Mouse (Mus musculus) inflammation-experienced regulatory T-cells, adult 6 months (primary cell): ENCODE measurements at regions not wholly inside any gene's neighbourhood (a gene's known extent, or its start where the extent isn't known, plus 50 kb on each side); places are given as distances from the start of the nearest gene placed in this dataset.
A peak's percentile ranks its signal among the peaks of the same experiment; 100 is the strongest.

Experiments
- ATAC-seq: one replicate; pipeline ENCODE4 v1.8.0; 2017

- ATAC-seq = no peak
Observed at GRCm38 (mm10) chr14:61665815-61666214, 58.6 kb downstream of the Kcnrg start.

GRCm38 (mm10) chr14:61673184-61673583 is 65.9 kb downstream of the Kcnrg start:
- peak; percentile 68 for ATAC-seq

DNA sequence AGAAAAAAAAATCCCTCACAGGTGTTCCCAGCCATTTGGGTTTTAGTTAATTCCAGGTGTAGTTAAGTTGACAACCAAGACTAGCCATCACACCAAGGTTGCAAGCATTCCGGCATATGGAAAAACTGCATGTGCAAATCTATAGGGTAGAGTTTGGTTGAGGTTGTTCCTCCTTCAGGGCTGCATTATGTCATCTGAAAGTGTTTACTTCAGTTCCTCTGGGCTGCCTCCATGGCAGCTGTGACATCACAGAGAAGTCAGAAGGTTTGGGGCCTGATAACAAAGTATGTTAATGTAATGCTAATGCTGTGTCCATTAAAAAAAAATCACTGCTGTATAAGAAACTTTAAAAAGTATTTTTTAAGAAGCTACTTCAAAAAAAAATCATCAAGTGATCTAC is 70.8 kb downstream of the Kcnrg start:
- no peak for ATAC-seq

GRCm38 (mm10) chr14:61680818-61681707 is 73.8 kb downstream of the Kcnrg start:
- ATAC-seq = peak; percentile 54

GRCm38 (mm10) chr14:61681708-61682701 is 74.7 kb downstream of the Kcnrg start:
- ATAC-seq = peak; percentile 44

DNA sequence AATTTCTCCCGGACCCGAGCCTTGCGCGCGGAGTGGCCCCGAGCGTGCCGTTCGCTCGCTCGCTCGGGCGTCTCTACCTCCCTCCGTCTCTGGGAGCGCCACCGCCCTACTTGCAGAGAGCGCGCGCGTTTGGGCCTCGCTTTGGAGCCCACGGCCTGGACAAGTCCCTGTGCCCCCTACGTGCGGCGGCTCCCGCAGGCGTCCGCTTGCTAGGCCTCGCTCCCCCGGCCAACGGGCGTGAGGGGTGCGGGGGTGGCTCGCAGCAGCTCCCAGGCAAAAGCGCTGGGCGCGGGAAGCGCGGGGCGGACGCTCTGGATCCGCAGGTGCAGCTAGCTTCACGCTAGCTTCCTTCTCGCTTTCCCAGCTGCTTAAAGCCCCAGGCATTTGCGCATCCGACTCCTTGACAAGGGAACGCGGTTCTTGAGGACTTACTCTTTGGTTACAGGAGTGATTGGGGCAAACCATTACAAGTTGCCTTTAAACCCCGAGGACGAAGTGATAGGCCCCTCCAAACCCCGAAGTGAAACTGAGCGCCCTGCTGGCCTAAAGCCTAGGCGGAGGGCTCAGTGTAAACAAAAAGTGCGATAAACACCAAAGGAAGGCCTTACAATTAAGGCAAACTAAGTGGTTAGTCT is 75.6 kb downstream of the Kcnrg start:
- ATAC-seq = peak; percentile 23

- ATAC-seq = no peak
Observed at GRCm38 (mm10) chr14:61683356-61683740, 76.1 kb downstream of the Kcnrg start.

GRCm38 (mm10) chr14:61683791-61684411 is 76.6 kb downstream of the Kcnrg start:
- no peak for ATAC-seq

DNA sequence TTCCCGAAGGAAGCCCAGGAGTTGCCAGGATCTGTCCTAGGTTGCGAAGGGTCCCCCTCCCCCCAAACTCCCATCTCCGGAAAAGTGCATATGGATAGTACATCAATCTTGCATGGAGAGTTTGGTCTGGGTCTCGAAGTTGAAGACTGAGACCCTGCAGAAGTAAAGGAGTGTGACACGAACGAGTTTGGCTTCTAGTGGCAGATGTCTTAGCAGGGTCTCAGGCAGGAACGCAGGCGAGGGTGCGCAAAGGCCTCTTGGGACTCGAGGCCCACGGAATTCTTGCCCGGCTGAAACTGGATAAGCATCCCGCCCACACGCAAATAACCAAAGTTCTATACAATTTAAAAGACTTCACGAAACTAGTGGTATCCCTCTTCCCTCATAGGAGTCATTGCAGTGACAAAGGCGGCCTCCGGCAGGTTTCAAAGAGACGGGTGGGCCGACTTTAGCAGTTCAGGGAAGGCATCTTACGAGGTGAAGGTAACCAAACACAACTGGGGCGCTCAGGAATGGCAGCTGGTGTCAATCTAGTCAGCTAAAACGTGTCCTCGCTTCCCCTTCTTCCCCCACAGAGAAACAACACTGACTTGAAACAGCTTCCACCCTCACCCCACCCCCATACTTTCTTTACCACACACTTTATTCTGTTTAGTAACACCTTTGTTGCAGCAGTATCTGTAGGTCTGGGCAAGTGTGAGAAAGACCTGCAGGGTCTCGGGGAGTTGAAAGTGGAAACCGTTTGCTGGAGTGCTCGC is 77.4 kb downstream of the Kcnrg start:
- no peak for ATAC-seq

- no peak for ATAC-seq
Observed at GRCm38 (mm10) chr14:61685231-61685800, 78.1 kb downstream of the Kcnrg start.

- no peak for ATAC-seq
Observed at GRCm38 (mm10) chr14:61686101-61686691, 78.9 kb downstream of the Kcnrg start.

DNA sequence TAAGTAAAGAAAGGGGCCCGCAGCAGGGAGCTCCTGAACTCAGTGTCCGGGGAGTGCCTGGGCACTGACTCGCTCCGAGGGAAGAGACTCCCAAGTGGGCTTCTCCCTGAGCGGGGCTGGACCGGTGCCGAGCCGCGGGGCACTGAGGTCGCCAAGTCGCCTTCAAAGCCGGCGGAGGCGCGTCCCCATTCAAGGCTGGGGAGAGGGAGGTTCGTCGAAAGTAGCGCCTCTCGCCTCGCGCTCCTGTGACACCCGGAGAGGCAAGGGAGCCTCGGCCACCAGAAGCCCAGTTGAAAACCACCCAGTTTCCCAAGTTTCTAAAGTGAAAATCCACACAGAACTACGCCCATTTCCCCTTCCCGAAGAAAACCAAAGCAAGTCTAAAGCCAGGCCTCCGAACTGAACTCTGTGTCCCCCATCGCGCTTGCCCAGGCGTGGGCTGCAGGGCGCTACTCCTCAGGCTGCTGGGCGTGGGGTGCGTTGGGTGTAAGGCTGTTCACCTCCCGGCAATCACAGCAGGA is 79.6 kb downstream of the Kcnrg start:
- no peak for ATAC-seq

DNA sequence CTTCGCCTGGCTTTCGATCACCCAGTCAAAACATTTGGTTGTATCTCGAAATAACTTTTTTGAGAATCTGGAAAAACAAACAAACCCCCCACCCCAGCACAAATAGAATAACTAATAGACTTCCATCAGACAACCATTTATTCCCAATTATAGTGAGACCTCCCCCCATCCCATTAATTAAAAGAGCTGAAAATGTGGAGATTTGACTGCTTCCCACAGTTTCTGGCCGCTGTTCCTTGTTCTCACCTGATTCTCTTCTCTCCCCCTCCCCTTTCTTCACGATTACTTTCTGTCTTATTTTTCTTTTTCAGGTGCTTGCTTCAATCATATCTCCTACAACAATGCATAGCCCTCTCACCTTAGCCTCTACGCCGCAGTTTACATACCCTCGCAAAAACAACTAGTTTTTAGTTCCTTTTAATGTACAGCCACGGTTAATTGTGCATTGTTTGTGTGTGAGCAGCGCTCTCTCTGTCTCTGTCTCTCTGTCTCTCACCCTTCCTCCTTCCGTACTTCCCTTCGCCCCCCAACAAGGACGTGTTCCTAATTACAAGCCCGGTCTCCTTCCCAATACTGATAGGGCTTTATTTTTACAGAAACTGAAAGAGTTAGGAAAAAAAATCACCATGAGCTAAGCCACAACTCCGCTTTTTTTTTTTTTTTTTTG is 80.2 kb downstream of the Kcnrg start:
- no peak for ATAC-seq

- ATAC-seq = no peak
Observed at GRCm38 (mm10) chr14:61688013-61688520, 80.8 kb downstream of the Kcnrg start.

DNA sequence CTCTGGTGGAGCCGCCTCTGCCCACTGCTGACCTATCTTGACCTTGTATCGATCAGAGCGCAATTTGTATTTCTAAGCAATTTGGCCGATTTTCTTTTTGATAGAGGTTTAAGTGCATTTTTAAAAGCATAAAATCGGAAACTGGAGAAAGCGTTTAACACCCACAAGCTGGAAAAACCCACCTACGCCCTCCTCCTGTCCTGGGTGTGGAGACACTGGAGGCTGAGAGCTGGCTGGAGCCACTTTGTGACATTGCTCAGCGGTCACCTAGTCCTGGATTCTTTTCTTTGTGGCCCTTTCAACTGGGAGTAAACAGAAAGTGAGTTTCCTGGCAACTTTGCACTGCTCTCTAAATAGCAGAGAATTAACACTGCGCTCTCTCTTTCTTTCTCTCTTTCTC is 81.4 kb downstream of the Kcnrg start:
- ATAC-seq = no peak

- no peak for ATAC-seq
Observed at GRCm38 (mm10) chr14:61689281-61689680, 82.0 kb downstream of the Kcnrg start.

GRCm38 (mm10) chr14:61689776-61690175 is 82.5 kb downstream of the Kcnrg start:
- no peak for ATAC-seq

GRCm38 (mm10) chr14:61691785-61692372 is 84.6 kb downstream of the Kcnrg start:
- ATAC-seq = peak; percentile 18

GRCm38 (mm10) chr14:61694796-61695195 is 87.5 kb downstream of the Kcnrg start:
- ATAC-seq = no peak
